Mouse (Mus musculus) limb, embryonic 15.5 days (tissue): ENCODE results near the gene Nt5dc2. TPM values are rescaled to one million over a fixed set of nuclear protein-coding genes. Genes with fewer than 3 reads are reported as not detected.

Experiments used
- polyA plus RNA-seq: library from polyadenylated mRNA; unstranded; fragments of >200 nt; fragmentation: Nextera tagmentation; extraction: Ambion mirVana; gene quantifications from 2 replicates; pipeline ENCODE4 v1.2.1, GENCODE M21; 2015

The Nt5dc2 gene
- polyA plus RNA-seq, 1 experiment from 2014 or later, result 336 TPM

Other genes starting within 250 kb of the Nt5dc2 start
- gene Itih4, start 244.6 kb upstream of the Nt5dc2 start, polyA plus RNA-seq, result 0.09 and 0.28 TPM in 2 replicates
- 0.42 and 1.4 TPM in 2 replicates for gene Itih3, start 207.3 kb upstream of the Nt5dc2 start, polyA plus RNA-seq
- 0.20 TPM in 1 of 2 replicates, not detected in the other for gene Itih1, start 187.8 kb upstream of the Nt5dc2 start, polyA plus RNA-seq
- 10.1 and 11.2 TPM in 2 replicates for gene Nek4, start 179.7 kb upstream of the Nt5dc2 start, polyA plus RNA-seq
- gene Glt8d1, start 129.7 kb upstream of the Nt5dc2 start, polyA plus RNA-seq, result 62.8 and 67.4 TPM in 2 replicates
- 417 and 446 TPM in 2 replicates for gene Spcs1, start 129.4 kb upstream of the Nt5dc2 start, polyA plus RNA-seq
- gene Pbrm1, start 111.9 kb upstream of the Nt5dc2 start, polyA plus RNA-seq, result 106 and 117 TPM in 2 replicates
- gene Gnl3, start 111.9 kb upstream of the Nt5dc2 start, polyA plus RNA-seq, result 105 and 113 TPM in 2 replicates
- 58.9 and 64.1 TPM in 2 replicates for gene Smim4, start 2.1 kb upstream of the Nt5dc2 start, polyA plus RNA-seq
- gene Stab1, start 37.6 kb downstream of the Nt5dc2 start, polyA plus RNA-seq, result 42.5 and 44.4 TPM in 2 replicates
- 276 and 549 TPM in 2 replicates for gene Tnnc1, start 77.3 kb downstream of the Nt5dc2 start, polyA plus RNA-seq
- 336 and 363 TPM in 2 replicates for gene Nisch, start 85.9 kb downstream of the Nt5dc2 start, polyA plus RNA-seq
- 1.2 and 1.5 TPM in 2 replicates for gene Sema3g, start 86.8 kb downstream of the Nt5dc2 start, polyA plus RNA-seq
- gene Phf7, start 120.3 kb downstream of the Nt5dc2 start, polyA plus RNA-seq, result 9.5 and 12.5 TPM in 2 replicates
- gene Bap1, start 120.4 kb downstream of the Nt5dc2 start, polyA plus RNA-seq, result 74.5 and 75.4 TPM in 2 replicates
- 6.0 and 6.1 TPM in 2 replicates for gene Dnah1, start 192.8 kb downstream of the Nt5dc2 start, polyA plus RNA-seq
- gene Capn7, start 205.6 kb downstream of the Nt5dc2 start, polyA plus RNA-seq, result 42.7 and 43.9 TPM in 2 replicates